Mouse (Mus musculus) heart, embryonic 11.5 days (tissue): Measurements from ENCODE around the gene Tmem102. TPM values are rescaled to one million over a fixed set of nuclear protein-coding genes. Genes with fewer than 3 reads are reported as not detected.

Experiments used
- ATAC-seq: fragments of 200-750 bp; cut with Nextera tagmentation; replicated peaks from 2 replicates; pipeline ENCODE4 v1.8.0; 2017; ENCODE audit warnings: moderate library complexity; ENCODE audit not compliant: insufficient number of reproducible peaks, low FRiP score, low TSS enrichment
- H3K27ac ChIP-seq: fragments of 300-500 bp; sonication (generic); 2 replicates; pipeline ENCODE4 v1.5.1; 2014; ENCODE audit warnings: mild to moderate bottlenecking, low read depth, low read length
- H3K27me3 ChIP-seq: fragments of 300-500 bp; sonication (generic); 2 replicates; pipeline ENCODE4 v1.6.1; 2014; ENCODE audit warnings: mild to moderate bottlenecking, low read length, mixed read lengths; ENCODE audit not compliant: control insufficient read depth, insufficient read depth
- H3K36me3 ChIP-seq: fragments of 300-500 bp; sonication (generic); 2 replicates; pipeline ENCODE4 v1.6.1; 2014; ENCODE audit warnings: mild to moderate bottlenecking, low read length, moderate library complexity, mixed read lengths; ENCODE audit not compliant: control insufficient read depth, insufficient read depth
- H3K4me1 ChIP-seq: fragments of 300-500 bp; sonication (generic); 2 replicates; pipeline ENCODE4 v1.6.1; 2014; ENCODE audit warnings: low read length; ENCODE audit not compliant: control insufficient read depth, insufficient read depth
- H3K4me2 ChIP-seq: fragments of 300-500 bp; sonication (generic); 2 replicates; pipeline ENCODE4 v1.6.1; 2014; ENCODE audit warnings: mild to moderate bottlenecking, moderate library complexity
- H3K4me3 ChIP-seq: fragments of 300-500 bp; sonication (generic); 2 replicates; pipeline ENCODE4 v1.5.1; 2014; ENCODE audit warnings: low read depth, low read length
- H3K9ac ChIP-seq: fragments of 300-500 bp; sonication (generic); 2 replicates; pipeline ENCODE4 v1.6.1; 2014; ENCODE audit warnings: mild to moderate bottlenecking, low read depth, low read length, moderate library complexity
- H3K9me3 ChIP-seq: fragments of 300-500 bp; sonication (generic); replicated peaks from 2 replicates; pipeline ENCODE4 v1.6.1; 2016; ENCODE audit warnings: low read length; ENCODE audit not compliant: control insufficient read depth
- WGBS: fragments of 180-500 bp; shearing (Covaris S2); extraction: QIAGEN DNeasy Blood & Tissue Kit; methylation state at CpG from one replicate; pipeline ENCODE4 v1.1.7; 2014; ENCODE audit not compliant: insufficient replicate concordance; 5-methylcytosine and 5-hydroxymethylcytosine counted together
- polyA plus RNA-seq: library from polyadenylated mRNA; unstranded; fragments of >200 nt; fragmentation: Nextera tagmentation; extraction: Ambion mirVana; gene quantifications from 2 replicates; pipeline ENCODE4 v1.2.1, GENCODE M21; 2014

The Tmem102 gene
- polyA plus RNA-seq, 1 experiment from 2014 or later, result 1.1 TPM

DNA sequence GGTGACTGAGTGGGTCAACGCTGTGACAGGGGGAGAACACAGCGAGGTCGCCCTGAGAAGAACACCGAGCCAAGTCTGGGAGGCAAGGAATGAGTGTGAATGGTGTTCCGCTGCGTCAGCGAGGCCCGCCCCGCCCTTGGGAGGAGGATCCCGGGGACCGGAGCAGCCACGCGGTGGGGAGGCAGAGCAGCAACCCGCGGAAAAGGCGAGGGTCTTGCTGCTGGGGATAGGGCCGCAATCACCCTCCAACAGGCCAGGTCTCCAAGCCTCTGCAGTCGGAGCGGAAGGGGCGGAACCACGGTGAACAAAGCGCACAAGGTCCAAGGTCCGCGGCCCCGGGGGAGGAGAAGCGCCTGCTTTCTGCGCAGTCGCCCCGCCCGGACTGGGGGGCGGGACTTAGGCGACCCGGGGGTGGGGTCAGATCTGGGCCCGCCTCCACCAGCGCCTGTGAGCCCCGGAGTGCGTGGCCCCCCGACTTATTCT lies 40.8 kb upstream of the Tmem102 start, which contains the start of gene Plscr3:
TSS of gene Plscr3 (plus strand) at position 179 of the 483 bp plus-strand sequence.
- Histone ChIP-seq H3K27ac (peak within 1 kb of the TSS; percentile 90), H3K4me1 (peaks cover 15% of the 10 kb centered on the region), H3K9ac (peak within 1 kb of the TSS; percentile 92), H3K36me3 (peaks cover 11% of the 10 kb centered on the region; the same call in 1 of the 2 replicates), H3K9me3 (no peaks in the 10 kb centered on the region), H3K4me2 (peak within 1 kb of the TSS; percentile 89), H3K4me3 (peak within 1 kb of the TSS; percentile 74), H3K27me3 (no peaks in the 10 kb centered on the region)
- ATAC-seq, result peak; percentile 91
- WGBS, result under 1% methylated on average over 36 of the region's 38 CpGs

DNA sequence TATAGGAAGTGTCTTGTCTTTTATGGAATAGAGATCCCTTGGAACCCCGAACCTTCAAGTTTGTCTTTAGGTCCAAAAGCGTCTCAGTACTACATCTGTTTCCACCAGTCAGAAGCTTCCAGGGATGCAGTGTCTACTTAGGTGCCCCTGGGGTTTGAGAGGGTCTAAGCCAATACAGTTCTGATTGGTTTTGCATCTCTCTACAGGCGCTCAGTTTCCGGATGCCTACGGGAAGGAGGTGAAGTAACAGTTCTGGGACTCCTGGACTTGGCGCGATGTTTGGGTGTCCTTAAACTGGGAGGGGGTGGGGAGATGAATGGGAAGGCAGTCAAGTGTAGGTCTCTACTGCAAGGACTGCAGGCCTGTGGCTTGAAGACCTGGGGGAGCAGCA lies 33.3 kb upstream of the Tmem102 start:
- Histone ChIP-seq H3K4me1 (peaks cover 28% of the 10 kb centered on the region), H3K4me2 (peak overlapping the region; percentile 91), H3K9me3 (no peaks in the 10 kb centered on the region), H3K4me3 (peak overlapping the region; percentile 70), H3K27me3 (peaks cover 34% of the 10 kb centered on the region), H3K9ac (peak overlapping the region; percentile 85), H3K36me3 (no peaks in the 10 kb centered on the region), H3K27ac (peak overlapping the region; percentile 85)
- whole genome bisulfite sequencing, result 1% methylated on average over 7 of the region's 7 CpGs
- no peak for ATAC-seq

DNA sequence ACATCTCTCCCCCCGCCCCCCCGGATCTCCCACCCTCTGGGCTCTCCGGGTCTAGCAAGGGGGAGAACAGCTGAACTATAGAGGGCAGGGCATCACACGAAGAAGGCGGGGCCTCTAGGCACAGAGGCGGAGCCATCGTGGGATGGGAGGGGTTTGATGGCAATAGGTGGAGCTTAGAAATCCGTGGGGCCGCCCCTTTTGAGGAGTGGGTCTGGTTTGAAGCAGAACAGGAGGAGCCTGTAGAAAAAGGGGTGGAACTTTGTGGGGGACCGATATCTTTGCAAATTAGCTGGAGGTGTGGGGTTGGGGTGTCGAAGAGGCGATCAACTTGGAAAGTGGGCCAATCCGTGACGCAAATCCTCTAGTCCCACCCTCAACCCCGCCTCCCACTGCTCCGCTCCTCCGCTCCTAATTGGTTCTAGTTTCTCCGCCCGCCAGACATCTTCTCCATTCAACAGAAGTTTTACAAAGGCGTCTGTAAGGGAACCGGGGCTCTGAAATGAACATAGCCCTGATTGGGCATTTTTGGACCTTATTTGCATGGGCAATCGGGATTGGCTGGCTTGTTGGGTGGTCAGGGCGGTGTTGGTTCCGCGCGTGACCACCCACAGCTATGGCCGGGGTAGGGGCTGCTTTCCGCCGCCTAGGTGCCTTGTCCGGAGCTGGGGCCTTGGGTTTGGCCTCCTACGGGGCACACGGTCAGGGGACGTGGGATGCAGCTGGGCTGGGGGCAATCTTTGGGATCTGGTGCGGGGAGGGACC lies 32.7 kb upstream of the Tmem102 start, which contains the start of gene Tmem256:
TSS of gene Tmem256 (plus strand) at position 563 of the 762 bp plus-strand sequence.
- Histone ChIP-seq H3K9ac (peak within 1 kb of the TSS; percentile 85), H3K36me3 (no peaks in the 10 kb centered on the region), H3K4me3 (peak within 1 kb of the TSS; percentile 70), H3K4me1 (peaks cover 33% of the 10 kb centered on the region), H3K27ac (peak within 1 kb of the TSS; percentile 85), H3K27me3 (peaks cover 40% of the 10 kb centered on the region), H3K4me2 (peak within 1 kb of the TSS; percentile 91), H3K9me3 (no peaks in the 10 kb centered on the region)
- peak; percentile 88 for ATAC-seq
- WGBS, result under 1% methylated on average over 34 of the region's 34 CpGs

DNA sequence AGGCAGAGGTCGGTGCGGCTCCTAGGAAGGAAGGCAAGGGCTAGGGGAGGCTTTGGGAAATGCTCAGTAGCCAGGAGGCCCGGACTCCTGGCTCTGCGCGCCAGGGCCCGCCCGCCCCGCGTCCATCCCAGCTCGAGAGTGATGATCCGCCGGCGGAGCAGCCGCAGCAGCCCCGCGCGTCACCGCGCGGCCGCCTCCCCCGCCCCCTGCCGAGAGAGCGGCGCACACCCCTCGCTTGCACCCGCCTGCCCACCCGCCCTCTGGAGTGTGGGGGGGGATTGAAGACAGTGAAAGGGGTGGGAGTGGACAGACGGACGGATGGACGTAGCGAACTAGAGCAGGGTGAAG lies 32.2 kb upstream of the Tmem102 start, which contains the start of gene Nlgn2:
TSS of gene Nlgn2 (minus strand) at position 181 of the 348 bp plus-strand sequence.
- H3K4me1 ChIP-seq, result peaks cover 33% of the 10 kb centered on the region
- 0% methylated on average over 26 of the region's 32 CpGs for WGBS
- peak within 1 kb of the TSS; percentile 91 for H3K4me2 ChIP-seq
- H3K4me3 ChIP-seq, result peak within 1 kb of the TSS; percentile 70
- peak within 1 kb of the TSS; percentile 85 for H3K27ac ChIP-seq
- peaks cover 45% of the 10 kb centered on the region for H3K27me3 ChIP-seq
- ATAC-seq, result peak; percentile 65
- peak within 1 kb of the TSS; percentile 85 for H3K9ac ChIP-seq
- H3K9me3 ChIP-seq, result no peaks in the 10 kb centered on the region
- H3K36me3 ChIP-seq, result no peaks in the 10 kb centered on the region

DNA sequence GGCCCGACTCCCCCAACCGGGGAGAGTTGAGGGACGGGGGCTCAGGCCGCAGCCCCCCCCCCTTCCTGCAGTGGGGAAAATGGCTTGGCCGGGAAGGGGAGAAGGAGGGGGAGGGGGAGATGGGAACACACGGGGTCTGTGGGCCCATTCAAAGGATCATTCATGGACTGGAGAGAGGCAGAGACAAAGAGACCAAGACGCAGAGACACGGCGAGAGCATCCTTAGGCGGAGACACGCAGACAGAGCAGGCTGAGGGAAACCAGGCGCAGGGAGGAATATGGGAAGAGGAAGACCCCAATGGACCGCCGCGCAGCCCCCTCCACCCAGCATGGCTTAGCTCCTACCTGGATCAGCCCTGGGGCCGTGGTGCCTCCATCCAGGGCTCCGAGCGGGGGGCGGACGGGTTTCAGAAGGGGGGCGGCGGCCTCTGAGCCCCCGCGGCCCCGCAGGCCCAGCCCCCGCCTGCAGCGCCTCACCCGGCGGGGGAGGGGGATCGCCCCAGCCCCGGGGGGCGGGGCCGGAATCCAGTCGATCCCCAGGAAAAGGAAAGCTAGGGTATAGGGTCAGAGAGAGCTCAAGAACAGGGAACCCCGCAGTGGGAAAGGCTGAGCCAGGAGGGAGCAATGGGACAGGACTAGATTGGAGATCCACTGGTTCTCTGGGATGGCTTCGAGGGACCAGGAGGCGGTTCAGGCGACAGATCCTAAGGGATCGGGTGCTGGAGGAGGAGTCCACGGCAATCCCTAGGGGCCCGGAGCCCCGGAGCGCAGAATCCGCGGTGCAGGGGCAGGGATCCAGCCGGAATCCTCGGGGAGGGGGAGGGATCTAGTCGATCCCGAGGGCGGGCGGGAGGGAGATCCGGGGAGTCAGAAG lies 31.5 kb upstream of the Tmem102 start:
- no peak for ATAC-seq
- H3K36me3 ChIP-seq, result no peaks in the 10 kb centered on the region
- 0 out of 2 replicates have a peak overlapping the region, but pooled peaks have one; percentile 50 for H3K27ac ChIP-seq
- H3K4me3 ChIP-seq, result peak overlapping the region; percentile 70
- H3K4me1 ChIP-seq, result peaks cover 33% of the 10 kb centered on the region
- peak overlapping the region; percentile 78 for H3K9ac ChIP-seq
- peak overlapping the region; percentile 91 for H3K4me2 ChIP-seq
- peaks cover 47% of the 10 kb centered on the region for H3K27me3 ChIP-seq
- 1% methylated on average over 51 of the region's 52 CpGs for WGBS
- H3K9me3 ChIP-seq, result no peaks in the 10 kb centered on the region

DNA sequence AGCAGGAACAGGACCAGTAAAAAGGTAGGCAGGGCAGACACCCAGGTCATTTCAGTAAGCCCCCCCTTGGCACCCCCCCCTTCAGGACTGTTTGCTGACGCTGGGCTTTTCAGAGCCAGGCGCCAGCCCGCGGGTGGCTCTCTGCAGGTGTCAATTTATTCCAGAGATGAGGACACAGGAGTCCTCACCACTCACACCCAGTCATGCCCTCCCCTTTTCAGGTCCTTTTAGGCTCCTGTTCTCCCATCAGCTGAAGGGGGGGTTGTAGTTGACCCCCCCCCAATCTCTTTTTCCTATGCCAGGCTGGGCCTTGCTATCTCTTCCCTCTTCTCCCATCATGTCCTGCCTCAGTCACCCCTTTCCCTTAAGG lies 30.5 kb upstream of the Tmem102 start:
- ATAC-seq, result no peak
- WGBS, result 8% methylated on average over 4 of the region's 4 CpGs
- no peaks in the 10 kb centered on the region for H3K36me3 ChIP-seq
- peaks cover 47% of the 10 kb centered on the region for H3K27me3 ChIP-seq
- H3K27ac ChIP-seq, result no peak overlapping the region
- peak overlapping the region; percentile 70; the same call in 1 of the 2 replicates for H3K4me3 ChIP-seq
- H3K9ac ChIP-seq, result no peak overlapping the region
- H3K9me3 ChIP-seq, result no peaks in the 10 kb centered on the region
- H3K4me2 ChIP-seq, result peak overlapping the region; percentile 91
- H3K4me1 ChIP-seq, result peaks cover 33% of the 10 kb centered on the region

DNA sequence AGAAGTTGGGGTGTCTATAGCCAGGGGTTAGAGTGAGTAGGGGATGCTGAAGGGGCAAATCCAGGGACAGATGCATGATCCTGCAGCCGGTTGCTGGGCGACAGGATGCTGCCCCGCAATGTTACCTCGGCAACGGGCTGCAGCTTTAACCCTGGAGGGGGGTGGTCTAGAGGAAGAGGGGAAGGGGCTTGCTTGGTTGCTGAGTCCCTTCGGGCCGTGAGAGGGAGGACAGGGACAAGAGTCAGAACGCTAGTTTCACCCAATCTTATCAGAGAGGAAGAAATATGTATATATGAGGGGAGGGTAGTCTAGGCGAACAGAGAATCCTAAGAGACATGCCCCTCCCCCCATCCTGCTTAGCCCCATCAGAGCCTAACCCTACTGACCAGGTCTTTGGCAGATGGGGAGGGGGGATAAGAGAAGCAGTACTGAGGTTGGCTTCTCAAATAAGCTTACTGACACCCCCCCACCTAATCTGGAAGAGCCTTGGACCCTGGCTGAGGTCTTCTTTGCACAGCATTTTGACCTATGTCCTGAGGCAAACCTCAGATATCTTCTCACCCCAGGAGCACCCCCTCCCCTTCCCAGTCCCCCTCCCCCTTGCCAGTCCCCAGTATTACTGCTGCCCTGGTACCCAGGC lies 30.0 kb upstream of the Tmem102 start:
- Histone ChIP-seq H3K27ac (no peak overlapping the region), H3K4me1 (peaks cover 33% of the 10 kb centered on the region), H3K36me3 (no peaks in the 10 kb centered on the region), H3K9me3 (no peaks in the 10 kb centered on the region), H3K9ac (no peak overlapping the region), H3K27me3 (peaks cover 47% of the 10 kb centered on the region), H3K4me2 (peak overlapping the region; percentile 89; the same call in 1 of the 2 replicates), H3K4me3 (0 out of 2 replicates have a peak overlapping the region, but pooled peaks have one; percentile 70)
- no peak for ATAC-seq
- 7% methylated on average over 9 of the region's 9 CpGs for WGBS

DNA sequence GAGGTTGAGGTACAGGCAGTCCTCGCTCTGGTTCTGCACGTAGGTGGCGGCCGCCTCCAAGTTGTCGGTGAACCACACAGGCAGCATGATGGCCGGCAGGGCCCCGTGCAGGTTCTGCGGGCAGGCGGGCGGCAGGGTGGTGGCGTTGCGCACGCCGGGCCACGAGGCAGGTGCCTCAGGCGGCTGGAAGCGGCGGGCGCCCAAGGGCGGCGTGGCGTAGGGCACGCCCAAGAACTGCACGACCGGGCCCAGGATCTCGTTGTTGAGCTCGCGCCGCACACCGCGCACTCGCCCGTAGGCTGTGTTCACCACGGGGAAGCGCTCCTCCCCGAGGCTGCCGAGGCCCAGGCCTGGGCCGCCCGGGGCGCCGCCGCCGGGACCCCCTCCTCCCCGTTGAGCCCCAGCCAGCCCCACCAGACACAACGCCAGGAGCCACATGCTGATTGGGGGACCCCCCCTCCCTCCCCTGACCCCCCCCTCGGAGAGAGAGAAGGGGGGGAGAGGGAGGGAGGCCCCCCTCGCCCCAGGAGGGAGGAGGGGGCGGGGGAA lies 28.7 kb upstream of the Tmem102 start:
- Histone ChIP-seq H3K9ac (peak overlapping the region; percentile 77), H3K9me3 (no peaks in the 10 kb centered on the region), H3K27ac (no peak overlapping the region), H3K4me2 (peak overlapping the region; percentile 89), H3K4me3 (peak overlapping the region; percentile 48), H3K36me3 (no peaks in the 10 kb centered on the region), H3K27me3 (peaks cover 47% of the 10 kb centered on the region), H3K4me1 (peaks cover 27% of the 10 kb centered on the region)
- 6% methylated on average over 43 of the region's 48 CpGs for WGBS
- ATAC-seq, result no peak
